ENCODE assay signal across 33 mouse cellular contexts in genomic region chr3:80852912-80853507, GRCm38 (mm10). TPM values are rescaled to one million over a fixed set of nuclear protein-coding genes. Genes with fewer than 3 reads are reported as not detected.
"Had no signal": no experiment of that assay in that cellular context is flagged by ENCODE, and none has a peak within 500 bp of the region (broad histone marks: within the 10 kb centered on the region; RNA-seq: fewer than 3 reads in every experiment).

No protein-coding gene starts in this region.

- H3K4me2 ChIP-seq: limb, embryonic 12.5 days; limb, embryonic 13.5 days; limb, embryonic 15.5 days; liver, embryonic 11.5 days; liver, embryonic 12.5 days; liver, embryonic 13.5 days; liver, embryonic 15.5 days; lung, embryonic 14.5 days; lung, embryonic 15.5 days; midbrain, embryonic 11.5 days; midbrain, embryonic 12.5 days; midbrain, embryonic 13.5 days; midbrain, embryonic 15.5 days; neural tube, embryonic 12.5 days had no signal

- H3K9me3 ChIP-seq: limb, embryonic 10.5 days; limb, embryonic 12.5 days; limb, embryonic 13.5 days; limb, embryonic 15.5 days; liver, embryonic 12.5 days; liver, embryonic 13.5 days; liver, embryonic 15.5 days; lung, embryonic 15.5 days; midbrain, embryonic 10.5 days; midbrain, embryonic 12.5 days; midbrain, embryonic 13.5 days; midbrain, embryonic 15.5 days; neural tube, embryonic 12.5 days had no signal

- H3K27ac ChIP-seq: limb, embryonic 10.5 days; limb, embryonic 12.5 days; limb, embryonic 13.5 days; limb, embryonic 15.5 days; liver, embryonic 12.5 days; liver, embryonic 13.5 days; liver, embryonic 14.5 days; liver, embryonic 15.5 days; lung, embryonic 15.5 days; macrophage; midbrain, embryonic 10.5 days; midbrain, embryonic 12.5 days; midbrain, embryonic 13.5 days; midbrain, embryonic 15.5 days; neural tube, embryonic 12.5 days had no signal

- ATAC-seq: liver, embryonic 12.5 days; liver, postnatal 0 days; lung, postnatal 0 days; midbrain, embryonic 13.5 days; midbrain, embryonic 15.5 days; midbrain, embryonic 16.5 days had no signal

- H3K27me3 ChIP-seq: limb, embryonic 12.5 days; limb, embryonic 13.5 days; limb, embryonic 15.5 days; liver, embryonic 12.5 days; liver, embryonic 13.5 days; liver, embryonic 15.5 days; lung, embryonic 15.5 days; megakaryocyte, embryonic 14.5 days; midbrain, embryonic 12.5 days; midbrain, embryonic 13.5 days; midbrain, embryonic 15.5 days; neural tube, embryonic 12.5 days had no signal

- H3K9ac ChIP-seq: limb, embryonic 12.5 days; limb, embryonic 13.5 days; limb, embryonic 15.5 days; liver, embryonic 12.5 days; liver, embryonic 13.5 days; liver, embryonic 14.5 days; liver, embryonic 15.5 days; liver, postnatal 0 days; lung, embryonic 14.5 days; lung, embryonic 15.5 days; midbrain, embryonic 12.5 days; midbrain, embryonic 13.5 days; midbrain, embryonic 15.5 days; neural tube, embryonic 12.5 days had no signal

- DNase-seq: left cerebral cortex, postnatal 4 days; liver; liver, embryonic 13.5 days; liver, postnatal 0 days; lung, adult 18-20 months; lung, adult 2 months; lung, embryonic 14.5 days; lung, postnatal 10 days; lung, postnatal 14 days; lung, postnatal 36 days; lung, postnatal 4 days; midbrain, embryonic 14.5 days had no signal

- H3K4me3 ChIP-seq: limb, embryonic 10.5 days; limb, embryonic 12.5 days; limb, embryonic 13.5 days; limb, embryonic 15.5 days; liver, embryonic 12.5 days; liver, embryonic 13.5 days; liver, embryonic 15.5 days; lung, embryonic 15.5 days; megakaryocyte, embryonic 14.5 days; midbrain, embryonic 10.5 days; midbrain, embryonic 12.5 days; midbrain, embryonic 13.5 days; midbrain, embryonic 15.5 days; myocyte; neural tube, embryonic 12.5 days had no signal

- H3K36me3 ChIP-seq: limb, embryonic 15.5 days; liver, embryonic 12.5 days; liver, embryonic 13.5 days; liver, embryonic 15.5 days; lung, embryonic 15.5 days; midbrain, embryonic 10.5 days; midbrain, embryonic 12.5 days; midbrain, embryonic 13.5 days; midbrain, embryonic 15.5 days; neural tube, embryonic 12.5 days had no signal

- H3K4me1 ChIP-seq: limb, embryonic 12.5 days; limb, embryonic 13.5 days; limb, embryonic 15.5 days; liver, embryonic 12.5 days; liver, embryonic 13.5 days; liver, embryonic 15.5 days; lung, embryonic 15.5 days; megakaryocyte, embryonic 14.5 days; midbrain, embryonic 10.5 days; midbrain, embryonic 12.5 days; midbrain, embryonic 13.5 days; midbrain, embryonic 15.5 days; neural tube, embryonic 12.5 days had no signal

RNA-seq across cellular contexts. Expression of gene Gria2, which starts 50.4 kb away (rescaled TPM):
- polyA plus RNA-seq: liver, adult 2 months; liver, embryonic 12.5 days; liver, postnatal 0 days; macrophage; myocyte had no signal
